10 mouse cellular contexts compared by ENCODE assay signal in genomic region chr5:149020059-149020680, GRCm38 (mm10). TPM values are rescaled to one million over a fixed set of nuclear protein-coding genes. Genes with fewer than 3 reads are reported as not detected.
DNase-seq lines count a peak whose midpoint lies in the region; ATAC-seq and TF ChIP-seq lines count a peak whose summit lies in the region.
"Had no signal": no experiment of that assay in that cellular context is flagged by ENCODE, and none has a peak within 500 bp of the region (broad histone marks: within the 10 kb centered on the region; RNA-seq: fewer than 3 reads in every experiment).

No protein-coding gene starts in this region.

- peak overlapping the region; percentile 44 for H3K4me2 ChIP-seq in lung, embryonic 14.5 days
- H3K4me2 ChIP-seq in embryonic facial prominence, embryonic 14.5 days (ENCODE audit: low read depth, low read length), result peak overlapping the region; percentile 31
- H3K4me2 ChIP-seq in liver, embryonic 13.5 days, result peak overlapping the region; percentile 27

- H3K9ac ChIP-seq in lung, embryonic 14.5 days, result no peak overlapping the region
- no peak overlapping the region; the same call in 1 of the 2 replicates for H3K9ac ChIP-seq in embryonic facial prominence, embryonic 14.5 days (ENCODE audit: low read depth, low read length)
- H3K9ac ChIP-seq in liver, embryonic 13.5 days, result no peak overlapping the region

- peak overlapping the region; percentile 36; the same call in 1 of the 2 replicates for H3K27ac ChIP-seq in heart, embryonic 10.5 days
- H3K27ac ChIP-seq in lung, embryonic 14.5 days (ENCODE audit: low read depth), result 0 out of 2 replicates have a peak overlapping the region, but pooled peaks have one; percentile 34
- H3K27ac ChIP-seq in embryonic facial prominence, embryonic 14.5 days (replicated peaks; ENCODE audit: low read depth, low read length), result no peak overlapping the region
- no peak overlapping the region for H3K27ac ChIP-seq in liver, embryonic 13.5 days

- H3K27me3 ChIP-seq in heart, embryonic 10.5 days (ENCODE audit: insufficient read depth, poor library complexity, severe bottlenecking), result 0 out of 2 replicates have a peak, but pooled peaks cover 3% of the 10 kb centered on the region
- H3K27me3 ChIP-seq in lung, embryonic 14.5 days (ENCODE audit: insufficient read depth, low read length), result no peaks in the 10 kb centered on the region
- no peaks in the 10 kb centered on the region for H3K27me3 ChIP-seq in embryonic facial prominence, embryonic 14.5 days (replicated peaks; ENCODE audit: control insufficient read depth, insufficient read depth, low read length)
- peaks cover 11% of the 10 kb centered on the region for H3K27me3 ChIP-seq in liver, embryonic 13.5 days

- DNase-seq in heart, embryonic 10.5 days (ENCODE audit: low spot score), result no peak
- no peak for DNase-seq in heart, postnatal 36 days
- DNase-seq in lung, embryonic 14.5 days, result peak; percentile 35
- no peak for DNase-seq in lung, postnatal 4 days
- no peak for DNase-seq in embryonic facial prominence, embryonic 14.5 days (ENCODE audit: low spot score)
- DNase-seq in liver, embryonic 13.5 days, result no peak
- no peak for DNase-seq in left cerebral cortex, adult 8-10 months (ENCODE audit: low spot score in 2 of 2)

- 43% methylated on average over 18 of the region's 18 CpGs for WGBS in heart, embryonic 10.5 days
- 29% methylated on average over 18 of the region's 18 CpGs for WGBS in lung, embryonic 14.5 days
- 37% methylated on average over 18 of the region's 18 CpGs for WGBS in embryonic facial prominence, embryonic 14.5 days
- 43% methylated on average over 18 of the region's 18 CpGs for WGBS in liver, embryonic 13.5 days (ENCODE audit: insufficient replicate concordance)

- peaks cover 25% of the 10 kb centered on the region for H3K4me1 ChIP-seq in heart, embryonic 10.5 days
- no peaks in the 10 kb centered on the region; the same call in none of the 2 replicates for H3K4me1 ChIP-seq in lung, embryonic 14.5 days (ENCODE audit: insufficient read depth)
- peaks cover 9% of the 10 kb centered on the region for H3K4me1 ChIP-seq in embryonic facial prominence, embryonic 14.5 days (ENCODE audit: control insufficient read depth, insufficient read depth, low read length)
- peaks cover 24% of the 10 kb centered on the region for H3K4me1 ChIP-seq in liver, embryonic 13.5 days (replicated peaks)

- H3K9me3 ChIP-seq in heart, embryonic 10.5 days, result no peaks in the 10 kb centered on the region
- H3K9me3 ChIP-seq in lung, embryonic 14.5 days (ENCODE audit: low read depth, low read length), result no peaks in the 10 kb centered on the region
- H3K9me3 ChIP-seq in embryonic facial prominence, embryonic 14.5 days (ENCODE audit: control insufficient read depth, low read length), result no peaks in the 10 kb centered on the region
- no peaks in the 10 kb centered on the region for H3K9me3 ChIP-seq in liver, embryonic 13.5 days (replicated peaks)

- intact Hi-C loops in heart, postnatal 36 days (cut with DNase I), result no loop called here

- no peak for TF ChIP-seq CTCF in lung, embryonic 14.5 days (IDR thresholded peaks at IDR 0.05; ENCODE audit: low read depth)

- no peak for ATAC-seq in lung, embryonic 14.5 days (ENCODE audit: insufficient read depth)
- ATAC-seq in embryonic facial prominence, embryonic 14.5 days (ENCODE audit: low read depth), result no peak
- no peak for ATAC-seq in liver, embryonic 13.5 days (ENCODE audit: low read depth)
- no peak for ATAC-seq in activated CD4-positive, CD25-positive, alpha-beta regulatory T cell, adult 4 months

- no peaks in the 10 kb centered on the region for H3K36me3 ChIP-seq in heart, embryonic 10.5 days
- no peaks in the 10 kb centered on the region for H3K36me3 ChIP-seq in lung, embryonic 14.5 days (ENCODE audit: insufficient read depth)
- H3K36me3 ChIP-seq in embryonic facial prominence, embryonic 14.5 days (ENCODE audit: control insufficient read depth, insufficient read depth, low read length), result no peaks in the 10 kb centered on the region
- H3K36me3 ChIP-seq in liver, embryonic 13.5 days, result no peaks in the 10 kb centered on the region

- H3K4me3 ChIP-seq in heart, embryonic 10.5 days, result peak overlapping the region; percentile 31
- H3K4me3 ChIP-seq in lung, embryonic 14.5 days (ENCODE audit: low read depth, low read length), result no peak overlapping the region
- H3K4me3 ChIP-seq in embryonic facial prominence, embryonic 14.5 days (ENCODE audit: low read depth, low read length), result no peak overlapping the region
- H3K4me3 ChIP-seq in liver, embryonic 13.5 days (replicated peaks), result no peak overlapping the region

RNA-seq across cellular contexts. Expression of gene Gm42791, which starts 25.2 kb away (rescaled TPM):
- polyA plus RNA-seq in heart, embryonic 10.5 days (2016; fragmentation: Nextera tagmentation; extraction: Ambion mirVana), result 0.57 and 2.6 TPM in 2 replicates
- 1 to 10 TPM; 1.1 to 5.5 TPM for total RNA-seq in heart, postnatal 36 days (2021)
- 0.58 and 1.2 TPM in 2 replicates for polyA plus RNA-seq in lung, embryonic 14.5 days (2014; fragmentation: Nextera tagmentation; extraction: Ambion mirVana)
- polyA plus RNA-seq in embryonic facial prominence, embryonic 14.5 days (2014; fragmentation: Nextera tagmentation; extraction: Ambion mirVana), result 2.2 TPM in 1 of 2 replicates, not detected in the other
- polyA plus RNA-seq in liver, embryonic 13.5 days (2015; fragmentation: Nextera tagmentation; extraction: Ambion mirVana), result 0.32 and 0.86 TPM in 2 replicates
- not detected for polyA plus RNA-seq in activated CD4-positive, CD25-positive, alpha-beta regulatory T cell, adult 4 months (2017; shearing (Covaris generic))
- 10 to 100 TPM; 30.1 to 40.2 (median 34.9) TPM for total RNA-seq in left cerebral cortex, adult 8-10 months (2022)
- total RNA-seq: ES-E14 had no signal
- polyA plus RNA-seq: cortical plate, adult 2 months had no signal

Comparison
In these comparisons a context has a peak if more than half of its experiments do, and no peak if none do; other contexts are left out.
1. H3K27ac ChIP-seq: peak in heart, embryonic 10.5 days (single experiment) and lung, embryonic 14.5 days (single experiment); none in embryonic facial prominence, embryonic 14.5 days (single experiment) and liver, embryonic 13.5 days (single experiment).
2. Peak in every context shown above with its lines, with median percentiles within 50 percentile points of each other: H3K4me2 ChIP-seq.